Mouse (Mus musculus) small intestine, adult 2 months (tissue): ENCODE results near the gene Cdkn2aipnl.

Source experiments
- CTCF ChIP-seq: fragments of 200-500 bp; IDR thresholded peaks from 2 replicates; pipeline ENCODE4 v1.5.1; 2012; ENCODE audit warnings: low read depth, mild to moderate bottlenecking, control low read depth, inconsistent platforms, low read length, moderate library complexity, mixed read lengths; ENCODE audit not compliant: insufficient replicate concordance, insufficient read length; ENCODE audit errors: extremely low read depth
- POLR2A ChIP-seq: fragments of 200-500 bp; IDR thresholded peaks from 2 replicates; pipeline ENCODE4 v1.6.1; 2012; ENCODE audit warnings: low read depth, mild to moderate bottlenecking, control low read depth, inconsistent platforms, low read length, moderate library complexity

DNA sequence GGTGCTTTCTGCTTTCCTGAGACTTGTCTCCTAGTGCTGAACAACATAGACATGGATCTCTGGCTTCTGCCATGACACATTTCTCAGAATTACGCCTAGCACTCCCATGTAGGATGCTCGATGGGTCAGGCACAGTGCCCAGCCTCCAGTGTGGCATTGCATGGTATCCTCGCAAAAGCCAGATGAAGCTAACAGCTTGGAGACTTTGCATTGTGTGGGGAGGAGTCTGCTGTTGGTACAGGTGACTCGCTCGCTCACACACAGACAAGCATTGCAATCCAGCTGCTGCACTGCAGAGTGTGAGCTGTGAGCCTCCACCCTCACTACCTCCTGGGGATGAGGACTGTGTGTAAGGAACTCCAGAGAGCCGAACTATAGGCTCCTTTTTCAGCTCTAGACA is 21.3 kb upstream of the Cdkn2aipnl start:
- TF ChIP-seq CTCF (no peak), POLR2A (no peak)
